Mouse (Mus musculus): Measurements from ENCODE around the gene Snap47. TPM values are rescaled to one million over a fixed set of nuclear protein-coding genes. Genes with fewer than 3 reads are reported as not detected.

The Snap47 gene
- 21.6 TPM for polyA plus RNA-seq (2014; fragmentation: Illumina TruSeq; extraction: RNeasy Lipid Tissue Mini Kit (QIAGEN cat#74804))

GRCm38 (mm10) chr11:59451086-59451485 is at the start of gene Snap47:
TSS of gene Snap47 (minus strand) at chr11:59451186.

DNA sequence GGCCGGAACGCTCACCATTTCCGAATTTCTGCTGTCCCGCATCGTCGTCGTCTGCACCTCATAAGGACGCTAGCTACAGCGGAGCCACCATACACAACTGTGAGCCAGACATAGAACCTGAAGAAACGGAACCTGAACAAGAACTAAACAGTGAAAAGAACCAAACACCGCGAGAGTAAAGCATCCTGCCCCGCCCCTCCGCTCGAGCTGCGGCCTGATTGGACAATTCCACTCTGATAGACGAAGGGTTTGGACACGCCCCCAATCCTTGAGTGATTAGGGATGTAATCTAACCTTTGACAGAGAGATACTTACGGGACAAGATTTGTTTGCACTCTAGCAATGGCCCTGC is 21.3 kb upstream of the Snap47 start, which contains the start of gene Zfp867:
Zfp867 (minus strand) TSS at position 149 of the 352 bp plus-strand sequence.

DNA sequence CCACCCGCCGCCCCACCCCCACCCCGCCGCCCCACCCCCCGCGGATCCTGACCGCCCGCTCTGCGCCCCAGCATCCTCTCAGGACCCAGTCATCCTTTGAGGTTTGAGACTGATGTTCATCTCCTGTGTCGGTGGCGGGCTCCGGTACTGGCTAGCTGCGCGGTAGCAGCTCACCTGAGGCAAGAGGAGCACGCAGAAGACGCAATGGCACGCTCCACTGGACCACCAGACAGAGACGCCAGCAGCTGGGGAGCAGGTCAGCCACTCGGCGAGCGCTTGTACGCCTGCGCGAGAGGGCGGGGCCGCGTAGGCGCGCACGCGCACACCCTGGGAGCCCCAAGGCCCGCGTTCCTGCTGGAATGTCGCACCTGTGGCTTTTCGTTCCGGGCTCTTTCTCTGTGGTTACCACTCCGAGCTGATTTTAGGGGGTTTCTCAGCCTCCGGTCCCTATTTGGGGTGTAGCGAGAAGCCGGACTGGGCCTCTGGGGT is 1.2 kb downstream of the Snap47 start, which contains the start of gene Jmjd4:
Jmjd4 (plus strand) TSS at position 305 of the 489 bp plus-strand sequence.

GRCm38 (mm10) chr11:59375475-59375874 is 75.5 kb downstream of the Snap47 start, which contains the start of gene Prss38:
TSS of gene Prss38 (minus strand) at chr11:59375657.

Other genes starting within 250 kb of the Snap47 start
- gene Mrpl55, start 248.7 kb downstream of the Snap47 start, polyA plus RNA-seq (2014; fragmentation: Illumina TruSeq; extraction: RNeasy Lipid Tissue Mini Kit (QIAGEN cat#74804)): 12.1 TPM
- 1.9 TPM for gene 2310033P09Rik, start 242.9 kb downstream of the Snap47 start, polyA plus RNA-seq (2014; fragmentation: Illumina TruSeq; extraction: RNeasy Lipid Tissue Mini Kit (QIAGEN cat#74804))
- 221 TPM for gene Arf1, start 222.9 kb downstream of the Snap47 start, polyA plus RNA-seq (2014; fragmentation: Illumina TruSeq; extraction: RNeasy Lipid Tissue Mini Kit (QIAGEN cat#74804))
- not detected for gene Wnt3a, start 160.4 kb downstream of the Snap47 start, polyA plus RNA-seq (2014; fragmentation: Illumina TruSeq; extraction: RNeasy Lipid Tissue Mini Kit (QIAGEN cat#74804))
- 0.94 TPM for gene Wnt9a, start 144.3 kb downstream of the Snap47 start, polyA plus RNA-seq (2014; fragmentation: Illumina TruSeq; extraction: RNeasy Lipid Tissue Mini Kit (QIAGEN cat#74804))
- gene Prss38, start 75.5 kb downstream of the Snap47 start, polyA plus RNA-seq (2014; fragmentation: Illumina TruSeq; extraction: RNeasy Lipid Tissue Mini Kit (QIAGEN cat#74804)): not detected
- gene Jmjd4, start 1.1 kb downstream of the Snap47 start, polyA plus RNA-seq (2014; fragmentation: Illumina TruSeq; extraction: RNeasy Lipid Tissue Mini Kit (QIAGEN cat#74804)): 12.2 TPM
- 13.4 TPM for gene Zfp867, start 21.3 kb upstream of the Snap47 start, polyA plus RNA-seq (2014; fragmentation: Illumina TruSeq; extraction: RNeasy Lipid Tissue Mini Kit (QIAGEN cat#74804))
- 5.4 TPM for gene Zkscan17, start 75.6 kb upstream of the Snap47 start, polyA plus RNA-seq (2014; fragmentation: Illumina TruSeq; extraction: RNeasy Lipid Tissue Mini Kit (QIAGEN cat#74804))
- gene Nlrp3, start 90.4 kb upstream of the Snap47 start, polyA plus RNA-seq (2014; fragmentation: Illumina TruSeq; extraction: RNeasy Lipid Tissue Mini Kit (QIAGEN cat#74804)): 1.1 TPM
- not detected for gene Olfr222, start 125.0 kb upstream of the Snap47 start, polyA plus RNA-seq (2014; fragmentation: Illumina TruSeq; extraction: RNeasy Lipid Tissue Mini Kit (QIAGEN cat#74804))
- not detected for gene Olfr223, start 142.1 kb upstream of the Snap47 start, polyA plus RNA-seq (2014; fragmentation: Illumina TruSeq; extraction: RNeasy Lipid Tissue Mini Kit (QIAGEN cat#74804))
- 30.0 TPM for gene Mprip, start 210.1 kb upstream of the Snap47 start, polyA plus RNA-seq (2014; fragmentation: Illumina TruSeq; extraction: RNeasy Lipid Tissue Mini Kit (QIAGEN cat#74804))

All from ovary, adult 10 weeks (tissue).